Mouse (Mus musculus) heart, embryonic 10.5 days (tissue): Measurements from ENCODE around the gene Hfe2. TPM values are rescaled to one million over a fixed set of nuclear protein-coding genes. Genes with fewer than 3 reads are reported as not detected.

Experiments used
- DNase-seq: peaks from one replicate; pipeline ENCODE4 v3.0.0-alpha.2; 2017; ENCODE audit warnings: low spot score
- H3K27ac ChIP-seq: fragments of 300-500 bp; sonication (generic); 2 replicates; pipeline ENCODE4 v1.5.1; 2016; ENCODE audit warnings: mild to moderate bottlenecking
- H3K27me3 ChIP-seq: fragments of 300-500 bp; sonication (generic); 2 replicates; pipeline ENCODE4 v1.6.1; 2016; ENCODE audit warnings: mild to moderate bottlenecking; ENCODE audit not compliant: poor library complexity, insufficient read depth, severe bottlenecking
- H3K36me3 ChIP-seq: fragments of 300-500 bp; sonication (generic); 2 replicates; pipeline ENCODE4 v1.6.1; 2016; ENCODE audit warnings: mild to moderate bottlenecking, moderate library complexity
- H3K4me1 ChIP-seq: fragments of 300-500 bp; sonication (generic); 2 replicates; pipeline ENCODE4 v1.6.1; 2016; ENCODE audit warnings: mild to moderate bottlenecking
- H3K4me3 ChIP-seq: fragments of 300-500 bp; sonication (generic); 2 replicates; pipeline ENCODE4 v1.5.1; 2016; ENCODE audit warnings: mild to moderate bottlenecking, moderate library complexity
- H3K9me3 ChIP-seq: fragments of 300-500 bp; sonication (generic); 2 replicates; pipeline ENCODE4 v1.6.1; 2016; ENCODE audit warnings: mild to moderate bottlenecking, moderate library complexity
- WGBS: fragments of 180-500 bp; shearing (Covaris S2); methylation state at CpG from one replicate; pipeline ENCODE4 v1.1.7; 2016; 5-methylcytosine and 5-hydroxymethylcytosine counted together
- polyA plus RNA-seq: library from polyadenylated mRNA; unstranded; fragments of >200 nt; fragmentation: Nextera tagmentation; extraction: Ambion mirVana; gene quantifications from 2 replicates; pipeline ENCODE4 v1.2.1, GENCODE M21; 2016

Gene Hfe2
- polyA plus RNA-seq, 1 experiment from 2014 or later, result 5.5 TPM

DNA sequence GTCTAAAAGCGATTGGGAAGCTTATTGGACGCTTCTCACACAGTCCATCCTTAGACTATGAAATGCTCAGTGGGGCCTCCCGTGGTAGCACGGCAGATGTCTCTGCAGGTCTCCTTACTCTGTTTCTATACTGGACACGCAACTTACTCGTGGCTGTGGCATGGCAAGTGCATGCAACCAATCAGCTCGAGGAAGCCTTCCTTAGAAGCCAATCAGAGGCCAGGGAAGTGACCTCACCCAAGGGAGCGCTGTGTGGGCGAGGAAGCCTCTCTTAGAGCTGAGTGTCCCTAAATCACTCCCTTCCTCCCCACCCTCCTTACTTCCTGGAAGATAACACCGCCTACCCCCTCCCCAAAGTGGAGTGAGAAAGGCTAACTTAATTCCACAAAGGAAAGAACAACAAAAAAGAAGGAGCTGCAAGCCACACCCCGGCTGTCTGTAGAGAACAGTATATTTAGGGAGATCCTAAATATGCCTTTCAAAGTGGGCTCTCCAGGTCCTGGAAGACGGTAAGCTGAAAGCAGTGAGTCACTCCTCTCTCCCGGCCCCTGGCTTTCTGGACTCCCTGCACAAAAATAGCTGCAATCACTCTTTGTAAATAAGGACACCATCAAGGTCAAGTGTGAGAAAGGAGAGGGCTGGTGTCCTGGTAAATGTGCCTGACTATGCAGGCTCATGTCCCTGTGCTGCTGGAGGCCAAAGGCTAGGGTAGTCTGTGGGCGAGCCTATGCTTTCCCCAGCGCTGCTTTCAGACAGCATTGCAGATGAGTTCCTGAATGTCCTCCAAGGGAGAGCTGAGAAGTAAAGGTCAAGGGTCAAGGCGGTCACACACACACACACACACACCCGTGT lies 51.9 kb downstream of the Hfe2 start, which contains the start of gene Gm16253:
Gene Gm16253 (plus strand): TSS at position 295 of the 852 bp plus-strand sequence.
- H3K36me3 ChIP-seq, result no peaks in the 10 kb centered on the region
- H3K27me3 ChIP-seq, result no peaks in the 10 kb centered on the region
- 16% methylated on average over 17 of the region's 17 CpGs for WGBS
- peak; percentile 97 for DNase-seq
- H3K27ac ChIP-seq, result peak within 1 kb of the TSS; percentile 92
- H3K9me3 ChIP-seq, result no peaks in the 10 kb centered on the region
- H3K4me3 ChIP-seq, result peak within 1 kb of the TSS; percentile 41
- peaks cover 73% of the 10 kb centered on the region for H3K4me1 ChIP-seq

DNA sequence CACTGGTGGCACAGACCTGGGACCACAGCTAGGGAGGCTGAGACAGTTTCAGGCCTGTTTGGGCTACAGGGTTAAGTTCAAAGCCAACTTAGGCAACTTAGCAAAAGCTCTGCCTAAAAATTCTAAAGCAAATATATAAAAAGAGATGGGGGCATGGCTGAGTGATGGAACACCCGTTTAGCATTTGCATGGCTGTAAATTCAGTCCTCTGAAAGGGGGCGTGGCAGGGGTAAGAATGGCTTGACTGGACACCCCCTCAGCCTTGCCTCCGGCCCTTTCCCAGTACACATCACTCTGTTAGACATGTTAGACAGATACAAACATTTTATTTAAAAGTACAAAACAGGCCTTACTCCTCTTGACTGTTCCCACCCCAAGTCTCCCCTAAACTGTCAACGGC lies 52.6 kb downstream of the Hfe2 start:
- Histone ChIP-seq H3K4me1 (peaks cover 71% of the 10 kb centered on the region), H3K4me3 (peak overlapping the region; percentile 41)

More for the DNA sequence above, 52.6 kb downstream of the Hfe2 start:
- Histone ChIP-seq H3K27ac (peak overlapping the region; percentile 92), H3K36me3 (no peaks in the 10 kb centered on the region), H3K27me3 (no peaks in the 10 kb centered on the region), H3K9me3 (no peaks in the 10 kb centered on the region)
- DNase-seq, result no peak
- 77% methylated on average over 4 of the region's 4 CpGs for WGBS

Other genes with a start within 250 kb of the Hfe2 start
- 0.18 and 0.35 TPM in 2 replicates for gene Fcgr1, start 231.2 kb upstream of the Hfe2 start, polyA plus RNA-seq
- 0.49 TPM in 1 of 2 replicates, not detected in the other for gene BC107364, start 72.9 kb upstream of the Hfe2 start, polyA plus RNA-seq
- 59.9 and 75.5 TPM in 2 replicates for gene Txnip, start 32.8 kb downstream of the Hfe2 start, polyA plus RNA-seq
- gene Gm16253, start 51.8 kb downstream of the Hfe2 start, polyA plus RNA-seq, result 0.88 and 2.8 TPM in 2 replicates
- 37.1 and 37.2 TPM in 2 replicates for gene Polr3gl, start 69.0 kb downstream of the Hfe2 start, polyA plus RNA-seq
- gene Ankrd34a, start 71.5 kb downstream of the Hfe2 start, polyA plus RNA-seq, result 6.8 and 10.4 TPM in 2 replicates
- 4.7 and 4.8 TPM in 2 replicates for gene Lix1l, start 76.0 kb downstream of the Hfe2 start, polyA plus RNA-seq
- gene Rbm8a, start 104.8 kb downstream of the Hfe2 start, polyA plus RNA-seq, result 112 and 150 TPM in 2 replicates
- 37.1 and 39.0 TPM in 2 replicates for gene Pex11b, start 110.2 kb downstream of the Hfe2 start, polyA plus RNA-seq
- gene Gm42957, start 110.3 kb downstream of the Hfe2 start, polyA plus RNA-seq, result 0.10 and 0.26 TPM in 2 replicates
- gene Itga10, start 120.4 kb downstream of the Hfe2 start, polyA plus RNA-seq, result 0.74 and 0.84 TPM in 2 replicates
- 0.14 TPM in 2 replicates for gene Ankrd35, start 145.0 kb downstream of the Hfe2 start, polyA plus RNA-seq
- gene Pias3, start 171.2 kb downstream of the Hfe2 start, polyA plus RNA-seq, result 41.8 and 43.4 TPM in 2 replicates
- 7.1 and 8.5 TPM in 2 replicates for gene Nudt17, start 183.4 kb downstream of the Hfe2 start, polyA plus RNA-seq
- gene Polr3c, start 202.5 kb downstream of the Hfe2 start, polyA plus RNA-seq, result 37.7 and 41.0 TPM in 2 replicates
- 47.9 and 59.6 TPM in 2 replicates for gene Rnf115, start 202.5 kb downstream of the Hfe2 start, polyA plus RNA-seq